Mouse (Mus musculus) kidney, adult 2 months (tissue): ENCODE measurements at regions not wholly inside any gene's neighbourhood (a gene's known extent, or its start where the extent isn't known, plus 50 kb on each side); places are given as distances from the start of the nearest gene placed in this dataset.

Source experiments
- CTCF ChIP-seq: fragments of 200-500 bp; conservative IDR thresholded peaks from 2 replicates; pipeline ENCODE4 v1.5.1; 2011; ENCODE audit warnings: low read depth, mild to moderate bottlenecking, control low read depth, low read length, moderate library complexity, mixed read lengths; ENCODE audit not compliant: insufficient read depth, insufficient read length
- POLR2A ChIP-seq: fragments of 200-500 bp; IDR thresholded peaks from one replicate; pipeline ENCODE4 v1.6.1; 2011; ENCODE audit warnings: low read depth, low read length, control low read depth

DNA sequence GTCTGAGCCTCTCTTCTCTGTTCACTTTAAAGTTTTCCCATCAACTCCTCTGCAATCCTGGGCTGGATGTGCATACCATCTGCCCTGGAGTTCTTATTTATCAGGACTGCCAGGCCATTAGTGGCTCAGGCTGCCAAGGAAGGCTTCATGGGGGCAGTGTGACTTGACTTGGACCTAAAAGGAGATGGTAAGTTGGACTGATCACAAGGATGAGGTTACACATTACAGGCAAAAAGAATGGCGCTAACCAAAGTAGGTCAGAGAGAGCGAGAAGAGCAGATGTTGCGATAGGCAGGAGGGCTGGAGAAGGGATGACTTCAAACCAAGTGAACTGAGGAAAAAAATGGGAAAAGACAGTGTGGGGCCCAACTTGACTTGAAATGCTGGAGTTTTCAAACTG lies 480.5 kb downstream of the Rnf144a start:
- TF ChIP-seq CTCF (no peak), POLR2A (no peak)
